Mouse (Mus musculus): ENCODE measurements around the gene Prom2. TPM values are rescaled to one million over a fixed set of nuclear protein-coding genes. Genes with fewer than 3 reads are reported as not detected.

Prom2 gene
- polyA plus RNA-seq, 2 experiments: 9.3 to 10.6 TPM

- Histone ChIP-seq H3K27ac (replicated peaks; ENCODE audit: low read depth, low read length) (peak within 1 kb of the TSS; percentile 94), H3K4me3 (replicated peaks; ENCODE audit: low read length) (peak within 1 kb of the TSS; percentile 96), H3K4me2 (replicated peaks; ENCODE audit: low read depth, low read length, severe bottlenecking) (peak within 1 kb of the TSS; percentile 80), H3K9me3 (ENCODE audit: control insufficient read depth, low read length) (no peaks in the 10 kb centered on the region), H3K36me3 (ENCODE audit: control insufficient read depth, insufficient read depth, low read length) (0 out of 2 replicates have a peak, but pooled peaks cover 5% of the 10 kb centered on the region), H3K4me1 (ENCODE audit: control insufficient read depth, insufficient read depth, low read length) (peaks cover 18% of the 10 kb centered on the region; the same call in 1 of the 2 replicates), H3K27me3 (ENCODE audit: control insufficient read depth, insufficient read depth, low read length) (no peaks in the 10 kb centered on the region), H3K9ac (ENCODE audit: low read depth, low read length, severe bottlenecking) (peak within 1 kb of the TSS; percentile 91)
- WGBS: 4% methylated on average over 38 of the region's 39 CpGs
- 0 out of 2 replicates have a peak, but pooled peaks have one; percentile 88 for TF ChIP-seq POLR2A (IDR thresholded peaks at IDR 0.05; ENCODE audit: borderline replicate concordance, extremely low read depth, insufficient read depth, insufficient read length)
- ATAC-seq (ENCODE audit: low FRiP score, low read depth) (peak; percentile 88), DNase-seq (ENCODE audit: low spot score) (peak; percentile 76)
Observed at GRCm38 (mm10) chr2:127586694-127587513, 45.6 kb upstream of the Prom2 start, which contains the start of the genes Zfp661 and Mrps5. TSS of gene Zfp661 (minus strand) at chr2:127587094. TSS of gene Mrps5 (plus strand) at chr2:127587222.

DNA sequence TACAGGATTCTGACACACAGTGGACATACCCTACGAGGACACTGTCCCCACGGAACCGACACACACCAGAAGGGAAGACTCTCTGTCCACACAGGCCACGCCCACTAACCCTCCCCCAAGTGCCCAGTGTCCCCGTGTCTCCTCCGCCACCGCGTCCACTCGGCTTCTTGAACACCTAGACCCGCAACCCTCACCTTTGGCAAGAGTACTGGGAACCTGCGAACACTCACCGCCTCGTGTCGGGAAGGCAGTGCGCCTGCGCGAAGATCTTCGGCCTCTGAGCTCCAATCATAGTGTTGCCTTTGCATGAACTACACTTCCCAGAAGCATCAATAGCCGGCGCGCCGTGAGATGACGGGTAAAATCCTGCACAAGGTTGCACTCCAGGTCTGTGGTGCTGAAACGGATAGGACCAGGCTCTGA, 43.2 kb upstream of the Prom2 start:
- peak; percentile 67; the same call in 1 of the 2 replicates for TF ChIP-seq POLR2A (IDR thresholded peaks at IDR 0.05; ENCODE audit: borderline replicate concordance, extremely low read depth, insufficient read depth, insufficient read length)
- Histone ChIP-seq H3K4me3 (replicated peaks; ENCODE audit: low read length) (peak overlapping the region; percentile 65), H3K4me2 (replicated peaks; ENCODE audit: low read depth, low read length, severe bottlenecking) (peak overlapping the region; percentile 92), H3K4me1 (ENCODE audit: control insufficient read depth, insufficient read depth, low read length) (peaks cover 18% of the 10 kb centered on the region; the same call in 1 of the 2 replicates), H3K9ac (ENCODE audit: low read depth, low read length, severe bottlenecking) (peak overlapping the region; percentile 70), H3K27me3 (ENCODE audit: control insufficient read depth, insufficient read depth, low read length) (no peaks in the 10 kb centered on the region), H3K36me3 (ENCODE audit: control insufficient read depth, insufficient read depth, low read length) (no peaks in the 10 kb centered on the region), H3K27ac (replicated peaks; ENCODE audit: low read depth, low read length) (no peak overlapping the region), H3K9me3 (ENCODE audit: control insufficient read depth, low read length) (no peaks in the 10 kb centered on the region)
- WGBS: 0% methylated on average over 24 of the region's 24 CpGs
- ATAC-seq (ENCODE audit: low FRiP score, low read depth): peak; percentile 91
- DNase-seq (ENCODE audit: low spot score): peak; percentile 95

DNA sequence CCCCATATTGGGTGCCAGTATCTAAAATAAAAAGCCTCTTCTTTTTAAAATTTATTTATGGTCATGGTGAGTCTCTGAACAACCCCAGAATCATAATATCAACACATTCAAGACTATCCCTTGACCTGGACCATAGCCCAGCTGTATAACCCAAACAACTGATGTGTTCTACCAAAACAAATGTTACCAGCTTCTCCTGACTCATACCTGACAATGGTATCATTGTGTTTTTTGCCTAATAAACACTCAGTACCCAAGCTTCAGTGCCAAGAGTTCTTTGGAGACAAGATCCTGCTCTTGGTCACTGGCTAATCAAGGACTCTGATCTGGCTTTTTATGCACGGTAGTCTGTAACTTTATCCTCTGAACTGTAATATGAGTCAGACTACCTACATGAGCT, 32.1 kb upstream of the Prom2 start:
- no peaks in the 10 kb centered on the region for H3K9me3 ChIP-seq (ENCODE audit: control insufficient read depth, low read length)
- peaks cover 19% of the 10 kb centered on the region for H3K36me3 ChIP-seq (ENCODE audit: control insufficient read depth, insufficient read depth, low read length)
- H3K4me1 ChIP-seq (ENCODE audit: control insufficient read depth, insufficient read depth, low read length): no peaks in the 10 kb centered on the region
- ATAC-seq (ENCODE audit: low FRiP score, low read depth) (no peak), DNase-seq (ENCODE audit: low spot score) (no peak)
- WGBS: 54% methylated on average over 1 of the region's 1 CpGs
- no peaks in the 10 kb centered on the region for H3K27me3 ChIP-seq (ENCODE audit: control insufficient read depth, insufficient read depth, low read length)
- no peak overlapping the region for H3K27ac ChIP-seq (replicated peaks; ENCODE audit: low read depth, low read length)
- H3K4me2 ChIP-seq (replicated peaks; ENCODE audit: low read depth, low read length, severe bottlenecking): no peak overlapping the region
- no peak overlapping the region for H3K4me3 ChIP-seq (replicated peaks; ENCODE audit: low read length)
- H3K9ac ChIP-seq (ENCODE audit: low read depth, low read length, severe bottlenecking): no peak overlapping the region
- no peak for TF ChIP-seq POLR2A (IDR thresholded peaks at IDR 0.05; ENCODE audit: borderline replicate concordance, extremely low read depth, insufficient read depth, insufficient read length)

DNA sequence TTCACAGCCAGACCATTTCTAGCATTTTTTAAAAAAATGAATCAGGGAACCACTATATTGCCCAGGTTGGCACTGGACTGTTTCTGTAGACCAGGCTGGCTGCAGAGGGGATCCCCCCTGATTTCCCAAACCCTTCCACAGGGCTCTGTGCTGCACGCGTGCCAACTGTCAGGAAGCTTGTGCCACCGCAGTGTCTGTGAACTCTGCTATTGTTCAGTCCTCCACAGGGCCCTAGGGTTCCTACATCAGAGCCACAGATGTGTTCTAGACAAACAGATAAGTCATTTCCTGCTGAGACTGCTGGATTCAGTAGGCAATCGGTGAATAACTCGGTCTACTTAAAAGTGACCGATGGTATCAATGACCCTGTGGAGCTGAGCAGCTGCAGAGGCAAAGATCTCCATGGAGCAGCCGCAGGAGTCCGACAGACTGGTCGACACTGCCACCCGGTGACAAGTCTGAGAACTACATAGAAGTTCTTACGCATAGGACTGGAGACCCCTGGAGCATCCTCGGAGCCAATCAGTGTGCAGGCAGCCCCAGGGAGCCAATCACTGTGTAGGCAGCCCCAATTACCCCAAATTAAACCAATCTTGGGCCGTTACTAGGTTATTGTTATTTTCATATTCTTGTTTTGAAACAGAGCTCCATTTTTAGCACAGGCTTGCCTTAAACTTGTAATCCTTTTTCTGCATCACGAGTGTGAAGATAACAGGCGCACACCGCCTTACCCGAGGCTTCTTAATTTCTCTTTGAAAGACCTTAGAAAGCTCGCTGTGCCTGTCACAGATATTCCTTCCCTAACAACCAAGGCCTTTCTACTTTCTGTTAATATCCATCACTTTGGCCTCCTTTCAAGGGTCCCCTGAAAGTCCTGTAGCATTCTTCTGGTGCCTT, 18.1 kb upstream of the Prom2 start:
- no peaks in the 10 kb centered on the region for H3K4me1 ChIP-seq (ENCODE audit: control insufficient read depth, insufficient read depth, low read length)
- H3K27me3 ChIP-seq (ENCODE audit: control insufficient read depth, insufficient read depth, low read length): no peaks in the 10 kb centered on the region
- no peak overlapping the region for H3K27ac ChIP-seq (replicated peaks; ENCODE audit: low read depth, low read length)
- ATAC-seq (ENCODE audit: low FRiP score, low read depth): peak; percentile 97
- H3K36me3 ChIP-seq (ENCODE audit: control insufficient read depth, insufficient read depth, low read length): no peaks in the 10 kb centered on the region
- WGBS: 15% methylated on average over 18 of the region's 18 CpGs
- peak; percentile 92 for DNase-seq (ENCODE audit: low spot score)
- TF ChIP-seq POLR2A (IDR thresholded peaks at IDR 0.05; ENCODE audit: borderline replicate concordance, extremely low read depth, insufficient read depth, insufficient read length): no peak
- H3K4me2 ChIP-seq (replicated peaks; ENCODE audit: low read depth, low read length, severe bottlenecking): peak overlapping the region; percentile 22; the same call in 1 of the 2 replicates
- no peaks in the 10 kb centered on the region for H3K9me3 ChIP-seq (ENCODE audit: control insufficient read depth, low read length)
- H3K9ac ChIP-seq (ENCODE audit: low read depth, low read length, severe bottlenecking): no peak overlapping the region
- peak overlapping the region; percentile 18; the same call in 1 of the 2 replicates for H3K4me3 ChIP-seq (replicated peaks; ENCODE audit: low read length)

DNA sequence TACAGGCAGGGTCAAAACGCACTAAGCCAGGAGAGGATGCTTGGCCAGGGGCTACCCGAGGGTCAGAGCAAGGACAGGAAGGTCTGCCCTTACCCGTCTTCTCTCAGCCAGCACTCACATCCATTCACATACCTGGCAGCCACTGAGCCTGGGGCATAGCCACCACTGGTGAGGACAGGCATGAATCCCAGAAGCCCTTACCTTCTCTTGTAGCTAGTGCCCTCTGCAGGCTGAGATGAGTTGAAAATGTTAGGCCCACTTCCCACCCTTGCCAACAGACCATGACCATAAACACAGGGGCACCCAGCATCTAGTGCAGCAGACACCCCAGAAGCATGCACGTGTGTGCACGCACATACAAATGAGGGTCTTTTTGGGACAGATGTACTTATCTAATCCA, 9.8 kb upstream of the Prom2 start:
- H3K27me3 ChIP-seq (ENCODE audit: control insufficient read depth, insufficient read depth, low read length): no peaks in the 10 kb centered on the region
- no peaks in the 10 kb centered on the region for H3K9me3 ChIP-seq (ENCODE audit: control insufficient read depth, low read length)
- no peak for TF ChIP-seq POLR2A (IDR thresholded peaks at IDR 0.05; ENCODE audit: borderline replicate concordance, extremely low read depth, insufficient read depth, insufficient read length)
- H3K27ac ChIP-seq (replicated peaks; ENCODE audit: low read depth, low read length): no peak overlapping the region
- 60% methylated on average over 4 of the region's 5 CpGs for WGBS
- ATAC-seq (ENCODE audit: low FRiP score, low read depth) (no peak), DNase-seq (ENCODE audit: low spot score) (no peak)
- no peaks in the 10 kb centered on the region for H3K4me1 ChIP-seq (ENCODE audit: control insufficient read depth, insufficient read depth, low read length)
- H3K9ac ChIP-seq (ENCODE audit: low read depth, low read length, severe bottlenecking): no peak overlapping the region
- no peak overlapping the region for H3K4me2 ChIP-seq (replicated peaks; ENCODE audit: low read depth, low read length, severe bottlenecking)
- no peaks in the 10 kb centered on the region for H3K36me3 ChIP-seq (ENCODE audit: control insufficient read depth, insufficient read depth, low read length)
- no peak overlapping the region for H3K4me3 ChIP-seq (replicated peaks; ENCODE audit: low read length)

All from limb, embryonic 14.5 days (tissue).